Mouse (Mus musculus): ENCODE data around the gene Ano4. TPM values are rescaled to one million over a fixed set of nuclear protein-coding genes. Genes with fewer than 3 reads are reported as not detected.

Gene Ano4
- polyA plus RNA-seq, 1 experiment from 2014 or later = 7.9 TPM

DNA sequence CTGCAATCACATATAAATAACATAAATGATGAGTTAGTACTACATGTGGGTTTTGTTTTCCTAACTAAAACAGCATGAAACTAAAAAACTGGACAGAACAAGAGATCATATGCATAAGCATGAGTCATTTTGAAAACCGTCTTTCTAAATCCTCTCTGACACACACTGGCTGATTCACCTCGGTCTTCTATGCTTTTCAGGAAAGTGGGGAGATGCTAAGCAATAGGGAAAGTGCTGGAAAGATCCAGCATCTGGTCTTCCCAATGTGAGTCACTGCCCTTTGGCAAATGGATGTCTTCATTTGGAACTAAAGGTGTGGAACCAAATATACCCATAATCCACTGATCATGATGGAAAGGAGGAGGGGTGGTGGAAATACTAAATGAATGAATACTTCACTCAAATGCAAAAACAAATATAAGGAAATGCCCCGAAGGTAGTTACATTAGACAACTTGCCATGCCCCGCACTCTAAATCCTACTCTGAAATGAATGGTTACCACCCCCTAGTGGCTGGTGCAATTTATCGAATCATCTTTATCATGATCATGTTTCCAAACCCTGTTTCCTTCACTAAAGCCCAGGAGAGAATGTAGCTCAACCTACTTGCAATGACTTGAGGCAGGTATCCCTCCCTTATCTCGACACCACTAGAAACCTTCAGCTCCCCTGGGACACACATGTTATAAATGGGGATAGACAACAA, 122.1 kb downstream of the Ano4 start:
- Histone ChIP-seq H3K4me1 (ENCODE audit: control insufficient read depth, insufficient read depth, low read length) (no peaks in the 10 kb centered on the region), H3K27me3 (ENCODE audit: control insufficient read depth, insufficient read depth, low read depth, low read length) (no peaks in the 10 kb centered on the region), H3K9ac (ENCODE audit: low read depth, low read length) (no peak overlapping the region), H3K27ac (ENCODE audit: low read length) (no peak overlapping the region), H3K4me3 (ENCODE audit: low read depth, low read length) (no peak overlapping the region), H3K4me2 (ENCODE audit: low read length) (no peak overlapping the region), H3K36me3 (ENCODE audit: control insufficient read depth, insufficient read depth, low read length) (no peaks in the 10 kb centered on the region), H3K9me3 (replicated peaks; ENCODE audit: control insufficient read depth, low read length, poor library complexity, severe bottlenecking) (no peaks in the 10 kb centered on the region)
- WGBS = 79% methylated on average over 6 of the region's 6 CpGs
- ATAC-seq = no peak

DNA sequence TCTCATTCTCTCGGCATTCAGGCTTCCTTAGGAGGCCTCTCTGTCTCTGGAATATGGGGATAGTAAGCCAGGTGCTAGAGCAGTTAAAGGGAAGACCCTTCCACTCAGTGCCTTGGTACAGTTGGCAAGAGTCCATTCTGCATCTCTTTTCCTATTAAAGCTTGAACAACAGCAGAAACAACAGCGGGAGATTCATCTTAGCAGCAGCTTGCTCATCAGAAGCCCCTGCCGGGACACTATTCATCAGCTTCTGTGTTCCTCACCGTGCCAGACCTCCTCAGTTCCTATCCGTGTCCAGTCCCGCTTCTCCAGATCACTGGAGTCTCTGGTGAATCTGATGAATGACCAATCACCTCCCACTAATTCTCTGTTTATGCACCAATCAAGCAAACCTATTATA, 128.5 kb downstream of the Ano4 start:
- H3K9me3 ChIP-seq (replicated peaks; ENCODE audit: control insufficient read depth, low read length, poor library complexity, severe bottlenecking) = no peaks in the 10 kb centered on the region
- H3K4me3 ChIP-seq (ENCODE audit: low read depth, low read length) = no peak overlapping the region
- H3K9ac ChIP-seq (ENCODE audit: low read depth, low read length) = no peak overlapping the region
- no peak overlapping the region for H3K27ac ChIP-seq (ENCODE audit: low read length)
- H3K4me2 ChIP-seq (ENCODE audit: low read length) = no peak overlapping the region
- WGBS = 66% methylated on average over 6 of the region's 6 CpGs
- H3K27me3 ChIP-seq (ENCODE audit: control insufficient read depth, insufficient read depth, low read depth, low read length) = no peaks in the 10 kb centered on the region
- ATAC-seq = no peak
- no peaks in the 10 kb centered on the region for H3K36me3 ChIP-seq (ENCODE audit: control insufficient read depth, insufficient read depth, low read length)
- no peaks in the 10 kb centered on the region for H3K4me1 ChIP-seq (ENCODE audit: control insufficient read depth, insufficient read depth, low read length)

DNA sequence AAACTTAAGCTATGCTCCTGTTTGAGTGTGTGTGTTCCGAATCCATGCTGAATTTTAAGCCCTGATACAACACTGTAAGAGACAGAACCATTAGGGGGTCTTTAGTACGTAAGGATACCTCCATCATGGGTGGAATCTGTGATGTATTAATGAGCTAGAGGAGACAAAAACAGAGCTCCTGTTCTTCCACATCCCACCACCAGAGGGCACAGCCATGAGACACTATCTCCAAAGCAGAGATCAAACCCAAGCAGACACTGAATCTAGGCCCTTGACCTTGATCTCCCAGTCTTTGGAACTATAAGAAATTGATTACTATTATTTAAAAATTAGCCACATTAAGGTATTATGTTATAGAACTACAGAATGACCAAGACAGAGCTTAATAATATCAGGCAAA, 138.7 kb downstream of the Ano4 start:
- Histone ChIP-seq H3K27ac (ENCODE audit: low read length) (no peak overlapping the region), H3K4me2 (ENCODE audit: low read length) (no peak overlapping the region), H3K27me3 (ENCODE audit: control insufficient read depth, insufficient read depth, low read depth, low read length) (no peaks in the 10 kb centered on the region), H3K9me3 (replicated peaks; ENCODE audit: control insufficient read depth, low read length, poor library complexity, severe bottlenecking) (no peaks in the 10 kb centered on the region), H3K9ac (ENCODE audit: low read depth, low read length) (no peak overlapping the region), H3K36me3 (ENCODE audit: control insufficient read depth, insufficient read depth, low read length) (0 out of 2 replicates have a peak, but pooled peaks cover 2% of the 10 kb centered on the region), H3K4me1 (ENCODE audit: control insufficient read depth, insufficient read depth, low read length) (no peaks in the 10 kb centered on the region), H3K4me3 (ENCODE audit: low read depth, low read length) (no peak overlapping the region)
- no peak for ATAC-seq
- WGBS = 43% methylated on average over 2 of the region's 2 CpGs

DNA sequence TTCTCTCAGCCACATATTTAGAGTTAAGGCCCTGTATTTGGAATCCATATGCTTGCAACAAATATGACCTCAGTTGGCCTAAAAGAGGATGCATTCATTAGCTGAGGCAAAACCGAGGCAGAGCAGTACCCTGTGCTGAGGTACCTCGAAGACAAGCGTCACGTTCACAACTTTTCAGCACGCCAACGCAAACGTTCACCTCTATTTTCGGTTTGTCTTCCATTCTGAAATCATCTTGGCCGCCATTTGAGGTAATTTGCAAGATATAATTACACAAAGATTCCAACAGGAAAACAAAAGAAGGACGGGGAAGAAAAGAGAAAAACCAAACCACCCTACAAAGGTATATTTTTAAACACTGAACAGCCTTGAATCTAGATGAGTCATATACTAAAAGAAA, 148.1 kb downstream of the Ano4 start:
- H3K4me3 ChIP-seq (ENCODE audit: low read depth, low read length) = no peak overlapping the region
- H3K4me2 ChIP-seq (ENCODE audit: low read length) = no peak overlapping the region
- no peaks in the 10 kb centered on the region for H3K36me3 ChIP-seq (ENCODE audit: control insufficient read depth, insufficient read depth, low read length)
- no peaks in the 10 kb centered on the region for H3K4me1 ChIP-seq (ENCODE audit: control insufficient read depth, insufficient read depth, low read length)
- H3K27me3 ChIP-seq (ENCODE audit: control insufficient read depth, insufficient read depth, low read depth, low read length) = no peaks in the 10 kb centered on the region
- ATAC-seq = no peak
- no peak overlapping the region for H3K27ac ChIP-seq (ENCODE audit: low read length)
- WGBS = 93% methylated on average over 10 of the region's 10 CpGs
- H3K9me3 ChIP-seq (replicated peaks; ENCODE audit: control insufficient read depth, low read length, poor library complexity, severe bottlenecking) = no peaks in the 10 kb centered on the region
- H3K9ac ChIP-seq (ENCODE audit: low read depth, low read length) = no peak overlapping the region

DNA sequence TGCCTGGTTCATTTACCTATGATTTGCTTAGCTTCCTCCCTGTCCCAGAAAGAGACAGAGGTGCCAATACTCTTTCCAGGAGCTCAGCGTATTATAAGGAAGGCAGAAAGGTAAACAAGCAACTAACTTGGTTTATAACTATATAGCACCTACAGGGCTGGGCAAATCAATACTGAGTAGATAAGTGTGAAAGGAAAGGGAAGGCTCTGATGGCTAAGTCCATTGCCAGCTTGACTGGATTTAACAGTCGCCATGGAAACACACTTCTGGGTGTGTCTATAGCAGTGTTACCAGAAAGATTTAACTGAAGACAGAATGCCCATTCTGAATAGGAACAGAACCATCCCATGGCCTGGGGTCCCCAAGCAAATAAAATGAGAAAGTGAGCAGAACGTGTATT, 149.5 kb downstream of the Ano4 start:
- 70% methylated on average over 3 of the region's 3 CpGs for WGBS
- H3K27ac ChIP-seq (ENCODE audit: low read length) = no peak overlapping the region
- no peaks in the 10 kb centered on the region for H3K9me3 ChIP-seq (replicated peaks; ENCODE audit: control insufficient read depth, low read length, poor library complexity, severe bottlenecking)
- no peak overlapping the region for H3K4me2 ChIP-seq (ENCODE audit: low read length)
- H3K4me3 ChIP-seq (ENCODE audit: low read depth, low read length) = no peak overlapping the region
- no peaks in the 10 kb centered on the region for H3K4me1 ChIP-seq (ENCODE audit: control insufficient read depth, insufficient read depth, low read length)
- no peaks in the 10 kb centered on the region for H3K36me3 ChIP-seq (ENCODE audit: control insufficient read depth, insufficient read depth, low read length)
- ATAC-seq = no peak
- H3K9ac ChIP-seq (ENCODE audit: low read depth, low read length) = no peak overlapping the region
- no peaks in the 10 kb centered on the region for H3K27me3 ChIP-seq (ENCODE audit: control insufficient read depth, insufficient read depth, low read depth, low read length)

DNA sequence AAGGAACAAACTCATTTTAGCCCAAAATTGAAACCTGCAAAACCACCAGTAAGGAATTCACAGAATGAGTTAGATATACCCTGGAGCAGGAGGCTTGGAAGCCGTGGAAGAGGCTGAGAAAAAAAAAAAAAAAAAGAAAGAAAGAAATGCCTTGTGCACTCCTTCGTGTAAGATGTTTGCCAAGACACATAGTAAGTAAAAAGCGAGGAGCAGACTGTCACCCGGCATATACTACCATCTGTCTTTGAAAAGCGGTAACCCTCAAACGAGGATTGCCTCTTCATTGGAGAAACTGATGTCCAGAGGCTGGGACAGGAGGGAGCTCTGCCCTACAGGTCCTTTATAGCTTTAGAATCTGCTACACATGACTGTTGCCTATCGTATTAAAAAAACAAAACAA, 150.1 kb downstream of the Ano4 start:
- Histone ChIP-seq H3K36me3 (ENCODE audit: control insufficient read depth, insufficient read depth, low read length) (no peaks in the 10 kb centered on the region), H3K4me1 (ENCODE audit: control insufficient read depth, insufficient read depth, low read length) (no peaks in the 10 kb centered on the region), H3K9ac (ENCODE audit: low read depth, low read length) (no peak overlapping the region), H3K9me3 (replicated peaks; ENCODE audit: control insufficient read depth, low read length, poor library complexity, severe bottlenecking) (no peaks in the 10 kb centered on the region), H3K27me3 (ENCODE audit: control insufficient read depth, insufficient read depth, low read depth, low read length) (no peaks in the 10 kb centered on the region), H3K27ac (ENCODE audit: low read length) (no peak overlapping the region), H3K4me2 (ENCODE audit: low read length) (no peak overlapping the region), H3K4me3 (ENCODE audit: low read depth, low read length) (no peak overlapping the region)
- ATAC-seq = no peak
- WGBS = 83% methylated on average over 7 of the region's 7 CpGs

DNA sequence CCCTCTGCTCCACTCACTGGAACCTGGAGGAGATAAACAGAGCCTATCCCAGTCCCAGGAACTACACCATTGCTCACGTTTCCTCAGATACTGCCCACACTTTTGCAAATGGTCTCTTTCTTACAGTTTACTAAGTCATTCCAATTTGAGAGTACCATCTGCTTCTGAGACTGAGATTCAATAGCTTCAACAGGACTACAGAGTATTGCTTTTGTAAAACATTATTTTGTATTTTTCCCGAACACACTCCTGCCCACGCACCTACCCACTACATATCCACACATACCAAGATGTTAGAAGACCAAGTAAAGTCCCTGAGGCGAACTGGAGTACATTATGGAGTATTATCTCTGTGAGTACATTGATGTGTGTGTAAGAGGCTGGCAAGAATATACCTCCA, 166.6 kb downstream of the Ano4 start:
- Histone ChIP-seq H3K36me3 (ENCODE audit: control insufficient read depth, insufficient read depth, low read length) (no peaks in the 10 kb centered on the region), H3K4me3 (ENCODE audit: low read depth, low read length) (no peak overlapping the region), H3K4me2 (ENCODE audit: low read length) (no peak overlapping the region), H3K9me3 (replicated peaks; ENCODE audit: control insufficient read depth, low read length, poor library complexity, severe bottlenecking) (no peaks in the 10 kb centered on the region), H3K9ac (ENCODE audit: low read depth, low read length) (no peak overlapping the region), H3K4me1 (ENCODE audit: control insufficient read depth, insufficient read depth, low read length) (no peaks in the 10 kb centered on the region), H3K27ac (ENCODE audit: low read length) (no peak overlapping the region), H3K27me3 (ENCODE audit: control insufficient read depth, insufficient read depth, low read depth, low read length) (no peaks in the 10 kb centered on the region)
- ATAC-seq = no peak
- WGBS = 86% methylated on average over 4 of the region's 4 CpGs

DNA sequence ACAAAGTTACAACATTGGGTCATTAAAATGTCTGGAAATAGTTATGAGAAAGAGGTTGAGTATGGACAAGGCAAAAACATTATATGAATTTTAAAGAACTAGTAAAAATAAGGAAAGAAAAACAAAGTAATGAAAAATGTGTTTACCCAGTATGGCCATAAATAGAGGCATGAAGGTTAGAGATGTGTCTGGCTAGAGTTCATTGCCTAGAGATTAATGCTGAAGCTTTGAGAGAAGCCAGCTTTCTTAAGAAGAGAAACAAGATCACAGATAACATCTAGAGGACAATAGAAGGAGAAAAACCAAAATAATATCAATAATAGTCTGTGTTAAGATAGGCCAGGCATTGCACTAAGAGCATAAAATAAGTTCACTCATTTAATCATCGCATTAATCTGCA, 180.0 kb downstream of the Ano4 start:
- H3K9ac ChIP-seq (ENCODE audit: low read depth, low read length) = no peak overlapping the region
- 0 out of 2 replicates have a peak, but pooled peaks cover 2% of the 10 kb centered on the region for H3K9me3 ChIP-seq (replicated peaks; ENCODE audit: control insufficient read depth, low read length, poor library complexity, severe bottlenecking)
- no peaks in the 10 kb centered on the region for H3K4me1 ChIP-seq (ENCODE audit: control insufficient read depth, insufficient read depth, low read length)
- no peaks in the 10 kb centered on the region for H3K27me3 ChIP-seq (ENCODE audit: control insufficient read depth, insufficient read depth, low read depth, low read length)
- 94% methylated on average over 1 of the region's 1 CpGs for WGBS
- no peak overlapping the region for H3K27ac ChIP-seq (ENCODE audit: low read length)
- H3K4me3 ChIP-seq (ENCODE audit: low read depth, low read length) = no peak overlapping the region
- H3K4me2 ChIP-seq (ENCODE audit: low read length) = no peak overlapping the region
- no peak for ATAC-seq
- H3K36me3 ChIP-seq (ENCODE audit: control insufficient read depth, insufficient read depth, low read length) = no peaks in the 10 kb centered on the region

DNA sequence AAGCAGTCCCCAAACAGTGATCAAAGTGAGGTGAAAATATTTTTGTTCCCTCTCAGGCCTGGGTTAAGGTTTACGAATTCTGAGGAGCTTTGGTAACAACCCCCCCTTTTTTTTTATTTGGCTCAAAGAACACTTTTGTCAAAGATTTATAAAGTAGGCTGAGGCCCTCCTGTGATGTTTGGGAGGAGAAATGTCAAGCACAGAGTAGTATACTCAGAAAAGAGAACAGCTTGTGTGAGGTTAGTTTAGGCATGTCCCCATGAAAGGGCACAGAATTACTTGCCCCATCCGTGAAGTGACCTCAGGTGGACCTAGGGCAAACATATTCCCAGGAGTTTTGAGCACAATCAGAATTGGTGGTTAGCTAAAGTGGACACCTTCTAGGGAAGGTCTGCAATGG, 189.1 kb downstream of the Ano4 start:
- Histone ChIP-seq H3K4me2 (ENCODE audit: low read length) (no peak overlapping the region), H3K4me1 (ENCODE audit: control insufficient read depth, insufficient read depth, low read length) (no peaks in the 10 kb centered on the region), H3K4me3 (ENCODE audit: low read depth, low read length) (no peak overlapping the region), H3K27ac (ENCODE audit: low read length) (no peak overlapping the region), H3K9ac (ENCODE audit: low read depth, low read length) (no peak overlapping the region), H3K27me3 (ENCODE audit: control insufficient read depth, insufficient read depth, low read depth, low read length) (no peaks in the 10 kb centered on the region), H3K9me3 (replicated peaks; ENCODE audit: control insufficient read depth, low read length, poor library complexity, severe bottlenecking) (no peaks in the 10 kb centered on the region), H3K36me3 (ENCODE audit: control insufficient read depth, insufficient read depth, low read length) (no peaks in the 10 kb centered on the region)
- 74% methylated on average over 2 of the region's 2 CpGs for WGBS
- no peak for ATAC-seq

Measured in midbrain, embryonic 16.5 days (tissue).